Mouse (Mus musculus) macrophage (primary cell): ENCODE results near the gene Lrrk1. TPM values are rescaled to one million over a fixed set of nuclear protein-coding genes. Genes with fewer than 3 reads are reported as not detected.

Experiments used
- polyA plus RNA-seq: library from polyadenylated mRNA; stranded (reverse); fragments of 250-400 nt; gene quantifications from 3 replicates; pipeline ENCODE4 v1.2.4, GENCODE M21; 2018; ENCODE audit warnings: inconsistent platforms

Gene Lrrk1
- polyA plus RNA-seq, 1 experiment from 2014 or later, result 12.7 TPM

Other genes starting within 250 kb of the Lrrk1 start
- gene Gm10974, start 22.4 kb downstream of the Lrrk1 start, polyA plus RNA-seq, result not detected in 3 replicates
- not detected in 3 replicates for gene Aldh1a3, start 39.2 kb upstream of the Lrrk1 start, polyA plus RNA-seq